ENCODE assay signal across 22 mouse cellular contexts in genomic region chr4:148879631-148880030, GRCm38 (mm10).
DNase-seq lines count a peak whose midpoint lies in the region; ATAC-seq and TF ChIP-seq lines count a peak whose summit lies in the region.
"Had no signal": no experiment of that assay in that cellular context is flagged by ENCODE, and none has a peak within 500 bp of the region (broad histone marks: within the 10 kb centered on the region; RNA-seq: fewer than 3 reads in every experiment).

No protein-coding gene starts in this region.

- H3K4me2 ChIP-seq in heart, embryonic 11.5 days, result no peak overlapping the region
- peak overlapping the region; percentile 50 for H3K4me2 ChIP-seq in heart, embryonic 15.5 days
- peak overlapping the region; percentile 41; the same call in 1 of the 2 replicates for H3K4me2 ChIP-seq in heart, embryonic 16.5 days (ENCODE audit: low read depth, low read length)
- H3K4me2 ChIP-seq: embryonic facial prominence, embryonic 13.5 days; forebrain, embryonic 12.5 days; hindbrain, embryonic 14.5 days; kidney, embryonic 15.5 days had no signal

- no peak for ATAC-seq in heart, embryonic 11.5 days (replicated peaks; ENCODE audit: insufficient number of reproducible peaks, low FRiP score, low TSS enrichment)
- ATAC-seq in heart, embryonic 15.5 days (replicated peaks; ENCODE audit: insufficient number of reproducible peaks, insufficient read depth, low FRiP score, low read depth), result no peak
- no peak for ATAC-seq in heart, embryonic 16.5 days (replicated peaks; ENCODE audit: extremely low read depth, insufficient read depth, low FRiP score)
- ATAC-seq: CD4-positive, CD25-positive, alpha-beta regulatory T cell, adult 4 months; forebrain, postnatal 0 days had no signal

- H3K4me1 ChIP-seq in heart, embryonic 11.5 days (ENCODE audit: control insufficient read depth, insufficient read depth, low read length), result peaks cover 70% of the 10 kb centered on the region
- peaks cover 86% of the 10 kb centered on the region for H3K4me1 ChIP-seq in heart, embryonic 15.5 days (replicated peaks)
- peaks cover 75% of the 10 kb centered on the region for H3K4me1 ChIP-seq in heart, embryonic 16.5 days (ENCODE audit: control insufficient read depth, insufficient read depth, low read length)

- H3K9ac ChIP-seq in heart, embryonic 11.5 days (ENCODE audit: low read depth, low read length), result no peak overlapping the region
- peak overlapping the region; percentile 19; the same call in 1 of the 2 replicates for H3K9ac ChIP-seq in heart, embryonic 15.5 days
- peak overlapping the region; percentile 57 for H3K9ac ChIP-seq in heart, embryonic 16.5 days (ENCODE audit: low read length)
- H3K9ac ChIP-seq: forebrain, embryonic 12.5 days; forebrain, postnatal 0 days; hindbrain, embryonic 14.5 days; kidney, embryonic 15.5 days had no signal

- peak overlapping the region; percentile 2; the same call in 1 of the 2 replicates for H3K4me3 ChIP-seq in gastrocnemius, adult 2 months
- no peak overlapping the region for H3K4me3 ChIP-seq in heart, embryonic 11.5 days (ENCODE audit: low read depth, low read length)
- H3K4me3 ChIP-seq in heart, embryonic 15.5 days, result no peak overlapping the region
- no peak overlapping the region for H3K4me3 ChIP-seq in heart, embryonic 16.5 days (ENCODE audit: low read length)
- H3K4me3 ChIP-seq: embryonic facial prominence, embryonic 13.5 days; forebrain, embryonic 12.5 days; kidney, embryonic 15.5 days had no signal

- no peaks in the 10 kb centered on the region for H3K9me3 ChIP-seq in heart, embryonic 11.5 days (replicated peaks; ENCODE audit: control insufficient read depth, low read length)
- H3K9me3 ChIP-seq in heart, embryonic 15.5 days (replicated peaks), result no peaks in the 10 kb centered on the region
- no peaks in the 10 kb centered on the region for H3K9me3 ChIP-seq in heart, embryonic 16.5 days (replicated peaks; ENCODE audit: control insufficient read depth, low read length)
- H3K9me3 ChIP-seq: embryonic facial prominence, embryonic 13.5 days; forebrain, embryonic 12.5 days; G1E; kidney, embryonic 15.5 days had no signal

- no peak for TF ChIP-seq CTCF in gastrocnemius, adult 2 months (IDR thresholded peaks at IDR 0.05)

- no peak for DNase-seq in gastrocnemius, adult 2 months
- DNase-seq in gastrocnemius, adult 18-20 months (ENCODE audit: low spot score), result no peak
- no peak for DNase-seq in heart, adult 9 months (ENCODE audit: low spot score in 2 of 2)
- DNase-seq in heart, adult 8-10 months (ENCODE audit: low spot score), result no peak
- DNase-seq in right cerebral cortex, postnatal 14 days, result no peak
- DNase-seq: adrenal gland, postnatal 10 days; B cell, adult 2 months; cerebellum, adult 18-20 months; cerebellum, adult 9-11 months; cerebellum, postnatal 36 days; forebrain, postnatal 0 days; gastrocnemius, postnatal 36 days; kidney, adult 2 months had no signal

- 56% methylated on average over 3 of the region's 3 CpGs for WGBS in heart, embryonic 11.5 days (ENCODE audit: insufficient replicate concordance)
- WGBS in heart, embryonic 15.5 days, result 53% methylated on average over 3 of the region's 3 CpGs
- 51% methylated on average over 3 of the region's 3 CpGs for WGBS in heart, embryonic 16.5 days

- H3K36me3 ChIP-seq in heart, embryonic 11.5 days (ENCODE audit: control insufficient read depth, insufficient read depth, low read length), result no peaks in the 10 kb centered on the region
- no peaks in the 10 kb centered on the region for H3K36me3 ChIP-seq in heart, embryonic 15.5 days
- H3K36me3 ChIP-seq in heart, embryonic 16.5 days (ENCODE audit: control insufficient read depth, insufficient read depth), result no peaks in the 10 kb centered on the region
- H3K36me3 ChIP-seq: embryonic facial prominence, embryonic 13.5 days; forebrain, embryonic 12.5 days; G1E; kidney, embryonic 15.5 days had no signal

- intact Hi-C loops in gastrocnemius, adult 2 months (cut with DNase I), result no loop called here

- peak overlapping the region; percentile 82 for H3K27ac ChIP-seq in gastrocnemius, adult 2 months
- peak overlapping the region; percentile 75 for H3K27ac ChIP-seq in heart, embryonic 11.5 days (ENCODE audit: low read depth, low read length)
- peak overlapping the region; percentile 93 for H3K27ac ChIP-seq in heart, embryonic 15.5 days
- H3K27ac ChIP-seq in heart, embryonic 16.5 days (ENCODE audit: low read length), result peak overlapping the region; percentile 98
- H3K27ac ChIP-seq: embryonic facial prominence, embryonic 13.5 days; forebrain, embryonic 12.5 days; hindbrain, embryonic 14.5 days; kidney, embryonic 15.5 days had no signal

- no peaks in the 10 kb centered on the region for H3K27me3 ChIP-seq in heart, embryonic 11.5 days (ENCODE audit: control insufficient read depth, insufficient read depth, low read length)
- H3K27me3 ChIP-seq in heart, embryonic 15.5 days, result no peaks in the 10 kb centered on the region
- H3K27me3 ChIP-seq in heart, embryonic 16.5 days (ENCODE audit: control insufficient read depth, insufficient read depth, low read length), result no peaks in the 10 kb centered on the region
